Mouse (Mus musculus): ENCODE measurements around the gene Vmo1.
"Not testable (repeated sequence)": the region's sequence is repeated elsewhere in the genome, so short reads cannot be mapped to it uniquely, and the experiment has no call there.

The Vmo1 gene

DNA sequence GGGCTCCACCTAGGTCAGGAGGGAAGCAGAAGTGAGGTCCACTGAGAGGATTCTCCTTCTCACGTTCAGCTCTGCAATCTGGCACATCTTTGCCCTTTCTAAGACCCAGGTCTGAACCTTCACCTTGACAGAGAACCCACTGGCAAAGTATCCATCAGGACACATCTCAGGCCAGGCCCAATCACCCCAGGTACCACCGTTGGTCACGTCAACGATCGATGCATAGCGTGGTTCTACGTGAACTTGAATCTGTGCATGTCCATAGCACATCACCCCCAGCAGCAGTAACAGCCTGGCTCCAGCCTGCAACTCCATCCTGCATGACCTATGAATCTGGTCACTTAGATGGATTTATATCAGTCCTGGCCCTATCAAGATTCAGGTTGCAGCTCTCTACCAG, at the start of gene Vmo1:
TSS of gene Vmo1 (minus strand) at position 329 of the 400 bp plus-strand sequence.
- no peak for DNase-seq (ENCODE audit: low spot score)

DNA sequence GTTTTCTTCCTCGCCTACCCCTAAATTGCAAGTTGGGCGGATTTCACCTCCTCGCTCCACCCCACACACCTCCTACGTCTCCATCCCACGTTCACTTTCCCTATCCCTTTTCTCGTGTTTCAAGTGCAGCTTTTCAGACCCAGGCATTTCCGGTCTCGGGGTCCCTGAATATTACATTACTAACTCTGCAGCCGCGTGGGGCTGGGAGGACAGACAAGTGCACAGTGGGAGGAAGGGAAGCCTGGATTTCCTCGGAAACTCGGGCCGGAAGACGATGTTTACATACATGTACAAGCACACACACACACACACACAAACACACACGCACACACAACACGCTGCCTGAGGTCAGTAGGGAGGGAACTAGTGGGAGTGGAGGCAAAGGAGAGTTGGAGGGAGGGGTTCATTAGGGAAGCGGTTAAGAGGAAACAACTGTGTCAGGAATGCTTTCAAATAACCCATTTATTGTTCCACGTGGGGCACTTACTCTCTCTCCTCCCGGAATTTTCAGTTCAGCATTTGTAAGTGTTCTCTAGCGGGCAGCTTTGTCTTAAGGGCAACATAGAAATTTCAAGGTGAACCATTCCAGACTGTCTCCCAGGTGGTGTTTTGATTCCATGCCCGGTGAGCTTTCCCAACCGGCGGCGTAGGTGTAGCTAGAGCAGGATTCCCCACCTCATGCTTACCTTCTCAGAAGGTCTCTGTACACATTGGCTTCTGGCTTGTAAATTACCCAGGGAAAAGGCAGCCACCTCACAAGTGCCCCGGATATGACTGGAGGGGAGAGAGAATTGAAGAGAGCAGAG, 49.3 kb upstream of the Vmo1 start:
- DNase-seq (ENCODE audit: low spot score) = peak; percentile 22

- DNase-seq (ENCODE audit: low spot score) = no peak
Measured at GRCm38 (mm10) chr11:70562995-70563469, 48.6 kb upstream of the Vmo1 start.

- DNase-seq (ENCODE audit: low spot score) = peak; percentile 94
Measured at GRCm38 (mm10) chr11:70562287-70562994, 48.0 kb upstream of the Vmo1 start, which contains the start of gene Mink1. Mink1 (plus strand) TSS chr11:70562881.

GRCm38 (mm10) chr11:70561937-70562286, 47.5 kb upstream of the Vmo1 start:
- DNase-seq (ENCODE audit: low spot score) = no peak

GRCm38 (mm10) chr11:70557545-70557944, 43.1 kb upstream of the Vmo1 start:
- no peak for DNase-seq (ENCODE audit: low spot score)

GRCm38 (mm10) chr11:70553940-70554339, 39.5 kb upstream of the Vmo1 start:
- no peak for DNase-seq (ENCODE audit: low spot score)

DNA sequence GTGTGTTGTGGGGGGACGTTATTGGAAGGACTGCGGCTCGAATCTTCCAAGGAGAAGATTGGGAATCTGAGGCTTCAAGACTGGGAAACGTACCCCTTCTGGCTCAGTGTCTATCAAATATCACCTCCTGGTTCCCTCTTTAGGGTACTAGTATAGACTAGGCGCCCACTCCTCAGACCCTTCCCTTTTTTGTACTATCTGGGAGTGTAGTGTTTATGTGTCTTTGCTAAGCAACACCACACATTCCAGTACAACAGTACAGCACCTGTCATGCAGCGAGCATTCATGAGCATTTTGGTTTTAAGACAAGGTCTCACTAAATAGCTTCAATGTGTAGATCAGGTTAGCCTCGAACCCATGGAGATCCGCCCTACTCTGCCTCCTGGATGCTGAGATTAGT, 37.1 kb upstream of the Vmo1 start:
- no peak for DNase-seq (ENCODE audit: low spot score)

DNA sequence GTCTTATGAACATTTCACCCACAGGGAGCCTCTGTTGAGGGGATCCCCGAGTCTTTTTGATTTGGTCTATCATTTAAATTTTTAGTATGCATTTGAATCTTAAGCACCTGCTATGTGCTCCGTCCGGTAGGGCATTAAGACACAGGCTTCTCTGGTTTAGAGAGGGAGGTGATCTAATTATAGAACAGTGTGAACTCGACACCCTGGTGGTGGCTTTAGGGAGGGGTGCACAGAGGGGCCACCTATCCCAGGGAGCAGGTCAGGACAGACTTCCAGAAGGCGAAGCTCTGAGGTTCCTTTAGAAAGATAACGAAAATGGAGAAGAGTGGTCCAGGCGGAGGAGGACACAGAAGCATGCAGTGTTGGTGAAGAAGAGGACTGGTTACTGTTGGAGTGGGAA, 30.1 kb upstream of the Vmo1 start:
- no peak for DNase-seq (ENCODE audit: low spot score)

DNA sequence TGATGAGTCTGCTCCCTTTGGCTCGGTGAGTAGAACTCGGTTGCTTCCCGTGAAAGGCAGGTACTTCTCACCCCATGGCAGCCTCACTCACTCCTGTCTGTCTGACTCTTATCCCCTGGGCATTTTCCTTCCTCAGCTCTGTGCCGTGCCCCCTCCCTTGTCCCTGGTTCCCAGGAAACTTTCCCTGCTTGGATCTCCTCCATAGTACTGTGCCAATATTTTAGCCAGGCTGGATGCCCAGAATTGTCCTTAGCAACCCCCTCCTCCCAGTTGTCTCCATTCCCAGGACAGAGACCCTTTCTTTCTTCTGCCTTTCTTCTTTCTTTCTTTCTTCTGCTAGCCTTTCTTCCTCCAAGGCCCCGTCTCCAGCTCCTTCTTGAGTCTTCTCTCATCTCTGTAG, 27.0 kb upstream of the Vmo1 start:
- DNase-seq (ENCODE audit: low spot score) = peak; percentile 62

DNA sequence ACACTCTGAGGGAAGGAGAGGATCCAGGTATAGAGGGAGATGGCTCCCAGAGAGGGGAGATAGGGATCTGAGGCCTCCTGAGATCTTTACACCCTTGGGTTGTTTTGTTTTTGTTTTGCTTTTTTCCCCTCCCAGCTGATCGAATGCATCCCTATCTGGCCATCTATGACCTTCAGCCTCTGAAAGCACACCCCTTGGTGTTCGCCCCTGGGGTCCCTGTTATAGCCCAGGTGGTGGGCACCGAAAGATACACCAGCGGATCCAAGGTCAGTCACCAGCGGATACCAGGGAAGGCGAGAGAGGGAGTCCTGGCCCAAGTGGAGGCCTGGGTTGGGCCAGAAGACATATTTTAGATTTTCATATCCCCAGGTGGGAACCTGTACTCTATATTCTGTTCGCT, 26.5 kb upstream of the Vmo1 start:
- no peak for DNase-seq (ENCODE audit: low spot score)

- peak; percentile 89 for DNase-seq (ENCODE audit: low spot score)
Measured at GRCm38 (mm10) chr11:70539877-70540587, 25.6 kb upstream of the Vmo1 start, which contains the start of gene Pld2. Pld2 (plus strand) TSS chr11:70540064.

- no peak for DNase-seq (ENCODE audit: low spot score)
Measured at GRCm38 (mm10) chr11:70539423-70539822, 25.0 kb upstream of the Vmo1 start.

DNA sequence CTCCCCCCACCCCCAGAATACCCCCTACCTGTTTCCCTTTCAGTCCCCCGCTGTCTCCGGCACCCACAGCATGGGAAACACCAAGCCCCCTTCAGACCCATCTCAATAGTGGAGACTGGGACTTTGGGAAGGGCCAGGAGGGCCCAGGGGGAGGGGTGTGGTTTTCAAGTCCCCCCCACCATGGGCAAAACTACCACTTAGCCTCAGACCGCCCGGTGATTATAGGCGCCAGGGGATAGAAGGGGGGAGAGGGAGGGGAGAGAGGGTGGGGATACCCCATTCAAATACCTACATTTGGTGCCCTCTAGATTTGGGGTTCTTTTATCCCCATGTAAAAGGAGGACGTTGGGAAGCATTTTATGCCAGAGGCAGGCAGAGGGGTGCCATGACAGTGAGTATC, 18.4 kb upstream of the Vmo1 start, which contains the start of gene Gm40193:
TSS of gene Gm40193 (minus strand) at position 101 of the 400 bp plus-strand sequence.
- DNase-seq (ENCODE audit: low spot score) = no peak

GRCm38 (mm10) chr11:70531065-70531464, 16.6 kb upstream of the Vmo1 start:
- DNase-seq (ENCODE audit: low spot score) = not testable (repeated sequence)

- no peak for DNase-seq (ENCODE audit: low spot score)
Measured at GRCm38 (mm10) chr11:70528610-70529009, 14.2 kb upstream of the Vmo1 start.

GRCm38 (mm10) chr11:70526211-70526610, 11.8 kb upstream of the Vmo1 start:
- no peak for DNase-seq (ENCODE audit: low spot score)

DNA sequence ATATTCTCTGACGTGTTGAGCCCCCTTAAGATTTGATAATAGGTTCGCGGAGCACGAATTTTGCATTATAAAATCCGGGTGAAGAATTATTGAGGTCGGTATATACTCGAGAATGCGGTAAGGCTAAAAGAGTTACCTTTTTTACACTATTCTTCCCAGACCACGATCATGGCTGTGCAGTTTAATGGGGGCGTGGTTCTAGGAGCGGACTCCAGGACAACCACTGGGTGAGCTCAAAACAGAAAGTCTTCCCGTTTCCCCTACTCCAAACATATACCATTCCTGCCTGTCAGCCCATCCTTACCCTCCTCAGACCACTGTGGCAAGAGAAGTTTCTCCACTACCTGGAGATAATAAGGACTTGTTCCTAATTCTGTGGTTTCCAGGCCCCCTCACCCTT, 11.3 kb upstream of the Vmo1 start:
- no peak for DNase-seq (ENCODE audit: low spot score)

DNA sequence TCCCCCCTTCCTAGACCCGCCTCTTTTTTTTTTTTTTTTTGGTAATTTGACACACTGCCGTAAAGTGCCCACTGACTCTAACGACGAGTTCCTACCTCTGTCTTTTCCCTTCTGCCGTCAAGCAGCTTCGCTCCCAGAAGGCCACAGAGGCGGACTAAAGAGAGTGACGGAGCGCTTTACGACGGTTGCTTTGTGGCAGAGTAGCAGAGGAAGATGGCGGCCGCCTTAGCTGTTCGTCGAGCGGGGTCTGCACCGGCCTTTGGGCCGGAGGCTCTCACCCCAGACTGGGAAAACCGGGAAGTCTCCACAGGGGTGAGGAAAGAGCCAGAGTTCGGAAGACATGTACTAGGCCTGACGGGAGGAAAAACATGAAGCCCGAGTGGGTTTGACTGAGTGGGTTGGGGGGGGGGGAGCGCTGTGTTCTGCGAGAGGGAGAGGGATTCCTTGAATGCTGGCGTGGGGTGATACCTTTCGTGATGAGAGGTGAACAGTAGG, 10.8 kb upstream of the Vmo1 start, which contains the start of gene Psmb6:
TSS of gene Psmb6 (plus strand) at position 184 of the 495 bp plus-strand sequence.
- peak; percentile 97 for DNase-seq (ENCODE audit: low spot score)

DNA sequence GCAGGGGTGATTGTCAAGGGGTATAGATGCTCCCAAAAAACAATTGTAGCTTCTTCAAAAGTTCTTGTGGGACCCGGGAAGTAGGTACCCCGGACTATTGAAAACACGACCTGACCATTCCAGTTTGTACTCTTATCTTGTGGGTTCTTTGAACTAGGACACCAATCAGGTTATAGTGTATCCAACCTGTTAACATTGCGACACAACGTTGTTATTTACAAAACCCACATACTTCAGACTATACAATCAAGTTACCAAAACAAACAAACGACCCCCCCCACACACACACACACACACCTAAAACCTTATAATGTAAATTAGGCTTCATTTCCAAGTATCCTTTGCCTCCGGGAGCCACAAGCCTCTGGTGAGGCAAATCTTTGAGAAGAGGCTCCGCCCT, 10.4 kb upstream of the Vmo1 start:
- no peak for DNase-seq (ENCODE audit: low spot score)

- DNase-seq (ENCODE audit: low spot score) = peak; percentile 77
Measured at GRCm38 (mm10) chr11:70523306-70523989, 9.0 kb upstream of the Vmo1 start.

Measured in adipocyte (in vitro differentiated cells).